Mouse (Mus musculus) lung, postnatal 0 days (tissue): ENCODE measurements around the gene Dner. TPM values are rescaled to one million over a fixed set of nuclear protein-coding genes. Genes with fewer than 3 reads are reported as not detected.

Source experiments
- ATAC-seq: fragments of 200-750 bp; cut with Nextera tagmentation; 2 replicates; pipeline ENCODE4 v1.8.0; 2017; ENCODE audit warnings: moderate library complexity
- DNase-seq: peaks from one replicate; pipeline ENCODE4 v3.0.0-alpha.2; 2016; ENCODE audit warnings: low spot score
- H3K27ac ChIP-seq: fragments of 300-500 bp; sonication (generic); 2 replicates; pipeline ENCODE4 v1.5.1; 2014; ENCODE audit warnings: antibody characterized with exemption, mild to moderate bottlenecking, low read length, mixed read lengths
- H3K27me3 ChIP-seq: fragments of 300-500 bp; sonication (generic); replicated peaks from 2 replicates; pipeline ENCODE4 v1.6.1; 2014; ENCODE audit warnings: low read length, mixed read lengths; ENCODE audit not compliant: insufficient read depth
- H3K36me3 ChIP-seq: fragments of 300-500 bp; sonication (generic); 2 replicates; pipeline ENCODE4 v1.6.1; 2014; ENCODE audit warnings: low read length, mixed read lengths; ENCODE audit not compliant: insufficient read depth
- H3K4me1 ChIP-seq: fragments of 300-500 bp; sonication (generic); 2 replicates; pipeline ENCODE4 v1.6.1; 2014; ENCODE audit warnings: antibody characterized with exemption, low read depth, low read length, mixed read lengths; ENCODE audit not compliant: insufficient read depth
- H3K4me2 ChIP-seq: fragments of 300-500 bp; sonication (generic); replicated peaks from 2 replicates; pipeline ENCODE4 v1.6.1; 2014; ENCODE audit warnings: low read depth, mild to moderate bottlenecking, low read length, moderate library complexity, mixed read lengths
- H3K4me3 ChIP-seq: fragments of 300-500 bp; sonication (generic); 2 replicates; pipeline ENCODE4 v1.5.1; 2014; ENCODE audit warnings: low read depth, low read length
- H3K9ac ChIP-seq: fragments of 300-500 bp; sonication (generic); replicated peaks from 2 replicates; pipeline ENCODE4 v1.6.1; 2014; ENCODE audit warnings: low read depth, mild to moderate bottlenecking
- H3K9me3 ChIP-seq: fragments of 300-500 bp; sonication (generic); 2 replicates; pipeline ENCODE4 v1.6.1; 2016; ENCODE audit warnings: low read length, mixed read lengths
- CTCF ChIP-seq: IDR thresholded peaks from 2 replicates; pipeline ENCODE4 v1.5.1; 2016; ENCODE audit warnings: antibody characterized with exemption, mild to moderate bottlenecking
- EP300 ChIP-seq: IDR thresholded peaks from 2 replicates; pipeline ENCODE4 v1.6.1; 2016; ENCODE audit warnings: antibody characterized with exemption, mild to moderate bottlenecking, control low read depth
- WGBS: fragments of 180-500 bp; shearing (Covaris S2); extraction: QIAGEN DNeasy Blood & Tissue Kit; methylation state at CpG from one replicate; pipeline ENCODE4 v1.1.7; 2014; 5-methylcytosine and 5-hydroxymethylcytosine counted together
- polyA plus RNA-seq: library from polyadenylated mRNA; unstranded; fragments of >200 nt; fragmentation: Nextera tagmentation; extraction: Ambion mirVana; gene quantifications from 2 replicates; pipeline ENCODE4 v1.2.1, GENCODE M21; 2015

Dner gene
- polyA plus RNA-seq: 0.48 and 0.56 TPM in 2 replicates

GRCm38 (mm10) chr1:84695517-84696411 is at the start of gene Dner:
Dner (minus strand) TSS chr1:84696221.
- DNase-seq: peak; percentile 86
- H3K9ac ChIP-seq: no peak within 1 kb of the TSS
- ATAC-seq: peak; percentile 82
- peaks cover 8% of the 10 kb centered on the region; the same call in 1 of the 2 replicates for H3K4me1 ChIP-seq
- H3K9me3 ChIP-seq: no peaks in the 10 kb centered on the region
- H3K27me3 ChIP-seq: peaks cover 20% of the 10 kb centered on the region
- no peaks in the 10 kb centered on the region for H3K36me3 ChIP-seq
- H3K27ac ChIP-seq: no peak within 1 kb of the TSS
- 3% methylated on average over 67 of the region's 75 CpGs for WGBS
- H3K4me2 ChIP-seq: peak within 1 kb of the TSS; percentile 51
- no peak for TF ChIP-seq EP300
- TF ChIP-seq CTCF: peak; percentile 56
- H3K4me3 ChIP-seq: peak within 1 kb of the TSS; percentile 12; the same call in 1 of the 2 replicates

- DNase-seq: no peak
- no peak overlapping the region for H3K4me3 ChIP-seq
- no peaks in the 10 kb centered on the region for H3K9me3 ChIP-seq
- ATAC-seq: no peak
- TF ChIP-seq CTCF: no peak
- TF ChIP-seq EP300: no peak
- H3K4me2 ChIP-seq: no peak overlapping the region
- no peaks in the 10 kb centered on the region for H3K27me3 ChIP-seq
- no peak overlapping the region for H3K9ac ChIP-seq
- H3K4me1 ChIP-seq: no peaks in the 10 kb centered on the region
- H3K27ac ChIP-seq: no peak overlapping the region
- H3K36me3 ChIP-seq: peaks cover 43% of the 10 kb centered on the region; the same call in 1 of the 2 replicates
- 92% methylated on average over 3 of the region's 3 CpGs for WGBS
Measured at GRCm38 (mm10) chr1:84742156-84742555, 46.1 kb upstream of the Dner start.

GRCm38 (mm10) chr1:84740080-84740479 is 44.1 kb upstream of the Dner start:
- no peak overlapping the region for H3K9ac ChIP-seq
- H3K27me3 ChIP-seq: no peaks in the 10 kb centered on the region
- H3K4me3 ChIP-seq: no peak overlapping the region
- ATAC-seq (no peak), DNase-seq (no peak)
- 67% methylated on average over 1 of the region's 1 CpGs for WGBS
- no peaks in the 10 kb centered on the region for H3K9me3 ChIP-seq
- no peak overlapping the region for H3K27ac ChIP-seq
- no peaks in the 10 kb centered on the region for H3K4me1 ChIP-seq
- no peak for TF ChIP-seq EP300
- TF ChIP-seq CTCF: no peak
- H3K36me3 ChIP-seq: peaks cover 46% of the 10 kb centered on the region
- H3K4me2 ChIP-seq: no peak overlapping the region

- no peak overlapping the region for H3K27ac ChIP-seq
- ATAC-seq (peak; percentile 85), DNase-seq (peak; percentile 62)
- no peak overlapping the region for H3K4me2 ChIP-seq
- TF ChIP-seq EP300 (no peak), CTCF (no peak)
- no peak overlapping the region for H3K9ac ChIP-seq
- H3K4me3 ChIP-seq: no peak overlapping the region
- 23% methylated on average over 1 of the region's 1 CpGs for WGBS
- H3K27me3 ChIP-seq: no peaks in the 10 kb centered on the region
- H3K9me3 ChIP-seq: no peaks in the 10 kb centered on the region
- H3K4me1 ChIP-seq: no peaks in the 10 kb centered on the region
- peaks cover 32% of the 10 kb centered on the region for H3K36me3 ChIP-seq
Measured at GRCm38 (mm10) chr1:84737097-84737496, 41.1 kb upstream of the Dner start.

GRCm38 (mm10) chr1:84733799-84734198 is 37.8 kb upstream of the Dner start:
- no peaks in the 10 kb centered on the region for H3K9me3 ChIP-seq
- WGBS: 65% methylated on average over 3 of the region's 3 CpGs
- H3K36me3 ChIP-seq: peaks cover 9% of the 10 kb centered on the region
- no peaks in the 10 kb centered on the region for H3K27me3 ChIP-seq
- no peak for ATAC-seq
- no peak overlapping the region for H3K27ac ChIP-seq
- no peak overlapping the region for H3K4me2 ChIP-seq
- peak; percentile 48 for DNase-seq
- H3K9ac ChIP-seq: no peak overlapping the region
- no peaks in the 10 kb centered on the region for H3K4me1 ChIP-seq
- no peak overlapping the region for H3K4me3 ChIP-seq
- TF ChIP-seq EP300 (no peak), CTCF (peak; percentile 77)

- H3K4me2 ChIP-seq: no peak overlapping the region
Measured at GRCm38 (mm10) chr1:84731763-84732162, 35.7 kb upstream of the Dner start.

More at GRCm38 (mm10) chr1:84731763-84732162, 35.7 kb upstream of the Dner start:
- 94% methylated on average over 1 of the region's 1 CpGs for WGBS
- H3K27me3 ChIP-seq: no peaks in the 10 kb centered on the region
- no peak overlapping the region for H3K27ac ChIP-seq
- no peaks in the 10 kb centered on the region for H3K4me1 ChIP-seq
- DNase-seq: no peak
- peaks cover 13% of the 10 kb centered on the region for H3K36me3 ChIP-seq
- H3K9ac ChIP-seq: no peak overlapping the region
- no peak for ATAC-seq
- H3K4me3 ChIP-seq: no peak overlapping the region
- no peaks in the 10 kb centered on the region for H3K9me3 ChIP-seq
- TF ChIP-seq CTCF (no peak), EP300 (no peak)
